Mouse (Mus musculus): ENCODE data around the gene Atp2c2. TPM values are rescaled to one million over a fixed set of nuclear protein-coding genes. Genes with fewer than 3 reads are reported as not detected.

Atp2c2 gene
- total RNA-seq, 2 experiments from 2014 or later = 0.14 TPM; not detected in 1

GRCm38 (mm10) chr8:119742409-119742808, 42.6 kb downstream of the Atp2c2 start:
- DNase-seq (ENCODE audit: low spot score) = no peak

- peak; percentile 13 for DNase-seq (ENCODE audit: low spot score)
These were observed 43.6 kb downstream of the Atp2c2 start for GRCm38 (mm10) chr8:119743291-119744026.

GRCm38 (mm10) chr8:119744604-119745003, 44.8 kb downstream of the Atp2c2 start:
- DNase-seq (ENCODE audit: low spot score) = no peak

GRCm38 (mm10) chr8:119755238-119756146, 55.7 kb downstream of the Atp2c2 start:
- DNase-seq (ENCODE audit: low spot score) = no peak

- DNase-seq (ENCODE audit: low spot score) = no peak
These were observed 56.3 kb downstream of the Atp2c2 start for GRCm38 (mm10) chr8:119756147-119756461.

- no peak for DNase-seq (ENCODE audit: low spot score)
These were observed 56.7 kb downstream of the Atp2c2 start for GRCm38 (mm10) chr8:119756538-119756937.

GRCm38 (mm10) chr8:119761692-119762091, 61.9 kb downstream of the Atp2c2 start:
- no peak for DNase-seq (ENCODE audit: low spot score)

- no peak for DNase-seq (ENCODE audit: low spot score)
These were observed 62.7 kb downstream of the Atp2c2 start for GRCm38 (mm10) chr8:119762226-119763220.

GRCm38 (mm10) chr8:119765311-119765710, 65.5 kb downstream of the Atp2c2 start:
- DNase-seq (ENCODE audit: low spot score) = no peak

- no peak for DNase-seq (ENCODE audit: low spot score)
These were observed 66.1 kb downstream of the Atp2c2 start for GRCm38 (mm10) chr8:119765761-119766444.

GRCm38 (mm10) chr8:119776668-119777245, 76.9 kb downstream of the Atp2c2 start:
- no peak for DNase-seq (ENCODE audit: low spot score)

- DNase-seq (ENCODE audit: low spot score) = no peak
These were observed 78.0 kb downstream of the Atp2c2 start for GRCm38 (mm10) chr8:119777765-119778164.

GRCm38 (mm10) chr8:119778263-119778662, 78.5 kb downstream of the Atp2c2 start, which contains the start of gene Tldc1:
Gene Tldc1, minus strand, starts transcription at chr8:119778416.
- DNase-seq (ENCODE audit: low spot score) = peak; percentile 100

GRCm38 (mm10) chr8:119779013-119779737, 79.4 kb downstream of the Atp2c2 start:
- DNase-seq (ENCODE audit: low spot score) = peak; percentile 88

GRCm38 (mm10) chr8:119780402-119781049, 80.7 kb downstream of the Atp2c2 start:
- no peak for DNase-seq (ENCODE audit: low spot score)

GRCm38 (mm10) chr8:119781086-119781840, 81.5 kb downstream of the Atp2c2 start:
- DNase-seq (ENCODE audit: low spot score) = no peak

- DNase-seq (ENCODE audit: low spot score) = peak; percentile 78
These were observed 82.9 kb downstream of the Atp2c2 start for GRCm38 (mm10) chr8:119782715-119783114.

- DNase-seq (ENCODE audit: low spot score) = no peak
These were observed 83.8 kb downstream of the Atp2c2 start for GRCm38 (mm10) chr8:119783579-119783978.
